Mouse (Mus musculus) adrenal gland, postnatal 14 days (tissue): ENCODE results near the gene Jmjd4. TPM values are rescaled to one million over a fixed set of nuclear protein-coding genes. Genes with fewer than 3 reads are reported as not detected.
A peak's percentile ranks its signal among the peaks of the same experiment; 100 is the strongest.

Experiments
- DNase-seq: peaks from one replicate; pipeline ENCODE4 v3.0.0; 2021; ENCODE audit warnings: mixed read lengths
- long read RNA-seq, 2 experiments: library from polyadenylated mRNA; stranded (forward); transcript quantifications; one replicate each; pipeline ENCODE4 v2.0.0; 2021
- total RNA-seq: library from RNA; stranded (reverse); gene quantifications from 2 replicates; pipeline ENCODE4 v1.2.3, GENCODE M21; 2021

Jmjd4 gene
- total RNA-seq = 7.9 and 9.5 TPM in 2 replicates
- long read RNA-seq, experiment 1, full-length matches to known transcripts = 2 of 3 reads
- long read RNA-seq, experiment 1, partial matches to known transcripts = 0 of 3 reads
- long read RNA-seq, experiment 1, other reads (novel, unspliced or antisense) = 1 of 3 reads
- long read RNA-seq, experiment 2, full-length matches to known transcripts = 1 of 2 reads
- long read RNA-seq, experiment 2, partial matches to known transcripts = 1 of 2 reads
- long read RNA-seq, experiment 2, other reads (novel, unspliced or antisense) = 0 of 2 reads

- peak; percentile 95 for DNase-seq
Observed at GRCm38 (mm10) chr11:59449741-59450229, at the start of gene Jmjd4. TSS of gene Jmjd4 (plus strand) at chr11:59450045.

- no peak for DNase-seq
Observed at GRCm38 (mm10) chr11:59400876-59401275, 49.0 kb upstream of the Jmjd4 start.

GRCm38 (mm10) chr11:59405761-59406160 is 44.1 kb upstream of the Jmjd4 start:
- peak; percentile 57 for DNase-seq

- peak; percentile 64 for DNase-seq
Observed at GRCm38 (mm10) chr11:59410851-59411250, 39.0 kb upstream of the Jmjd4 start.

DNA sequence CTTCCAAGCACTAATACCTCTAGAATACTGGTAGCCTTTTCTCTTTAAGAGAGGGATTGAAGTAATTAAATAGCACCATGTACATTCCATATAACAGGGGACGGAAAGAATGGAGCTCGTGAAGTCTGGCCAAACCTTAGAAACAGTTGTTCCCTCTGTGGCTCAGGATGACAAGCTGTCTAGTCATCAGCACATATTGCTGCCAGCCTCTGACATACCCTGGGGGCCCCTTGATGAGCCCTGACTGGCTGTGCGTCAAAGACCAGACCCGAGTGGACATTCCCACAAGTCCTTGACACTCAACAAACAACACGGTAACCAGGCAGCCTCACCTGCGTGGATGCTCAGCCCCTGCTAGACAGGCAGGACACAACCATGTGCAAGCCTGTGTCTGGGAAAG is 37.8 kb upstream of the Jmjd4 start:
- DNase-seq = no peak

- no peak for DNase-seq
Observed at GRCm38 (mm10) chr11:59412999-59413863, 36.6 kb upstream of the Jmjd4 start.

GRCm38 (mm10) chr11:59418708-59419107 is 31.1 kb upstream of the Jmjd4 start:
- DNase-seq = no peak

- DNase-seq = no peak
Observed at GRCm38 (mm10) chr11:59421436-59421835, 28.4 kb upstream of the Jmjd4 start.

GRCm38 (mm10) chr11:59421967-59422366 is 27.9 kb upstream of the Jmjd4 start:
- no peak for DNase-seq

DNA sequence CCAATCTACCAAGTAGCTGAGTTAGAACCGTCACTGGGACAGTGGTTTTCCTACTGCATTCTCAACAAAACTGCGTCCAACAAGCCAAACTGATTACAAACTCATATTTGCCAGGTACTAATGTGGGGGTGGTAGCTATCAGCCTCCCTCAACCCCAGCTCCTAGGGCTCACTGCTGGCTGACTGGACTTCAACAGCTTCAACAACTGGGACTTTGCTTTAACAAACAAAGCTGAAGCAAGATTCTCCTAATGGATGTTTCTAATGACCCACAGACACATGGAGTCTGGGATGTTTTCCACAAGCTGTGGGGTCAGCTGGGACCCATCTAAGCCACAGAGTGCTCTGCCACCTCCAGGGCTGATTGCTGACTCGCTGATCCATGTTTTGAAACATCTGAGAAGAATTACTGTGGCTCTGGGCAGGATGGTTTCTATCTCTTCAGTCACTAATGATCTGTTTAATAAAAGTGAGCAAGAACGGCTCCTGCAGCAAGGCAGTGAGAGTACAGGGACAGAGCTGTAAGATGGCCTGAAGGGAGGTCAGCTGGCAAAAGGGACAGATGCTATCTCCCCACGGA is 26.7 kb upstream of the Jmjd4 start:
- DNase-seq = no peak

DNA sequence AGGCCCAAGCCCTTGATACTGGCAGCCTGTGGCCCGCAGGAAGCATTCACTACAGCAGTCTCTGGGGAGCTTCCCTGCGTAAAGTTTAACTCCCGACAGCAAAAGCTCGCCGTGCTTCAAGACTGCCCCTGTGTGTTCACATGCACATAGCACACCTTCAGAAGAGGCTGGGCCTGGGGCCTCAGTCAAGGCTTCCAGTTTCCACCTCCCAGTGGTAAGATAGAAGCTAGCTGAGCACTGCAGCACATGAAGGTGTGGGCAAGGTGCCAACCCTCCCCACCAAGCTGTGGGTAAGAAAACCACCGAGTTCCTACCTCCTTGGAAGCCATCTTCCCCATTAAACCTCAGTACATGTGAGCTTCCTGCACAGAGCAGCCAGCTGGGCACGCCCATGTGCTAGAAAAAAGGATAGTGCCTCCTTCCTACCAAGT is 24.2 kb upstream of the Jmjd4 start:
- peak; percentile 52 for DNase-seq

- no peak for DNase-seq
Observed at GRCm38 (mm10) chr11:59428057-59428660, 21.7 kb upstream of the Jmjd4 start.

DNA sequence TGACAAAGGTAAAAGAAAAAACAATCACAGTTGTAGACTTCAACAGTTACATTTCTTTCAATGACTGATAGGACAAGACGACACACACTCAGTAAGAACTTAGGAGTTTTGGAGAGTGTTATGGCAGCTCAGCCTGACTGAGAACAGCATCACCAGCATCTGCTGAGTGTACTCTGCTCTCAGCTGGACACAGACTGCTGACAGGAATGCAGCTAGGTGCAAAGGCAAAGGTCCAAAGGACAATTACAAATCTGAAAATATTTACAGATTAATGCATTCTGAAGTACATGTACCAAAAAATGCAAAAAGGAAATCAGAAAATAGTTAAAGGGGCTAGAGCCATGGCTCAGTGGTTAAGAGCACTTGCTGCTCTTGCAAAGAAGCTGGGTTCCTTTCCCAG is 19.9 kb upstream of the Jmjd4 start:
- DNase-seq = no peak

- no peak for DNase-seq
Observed at GRCm38 (mm10) chr11:59432261-59432660, 17.6 kb upstream of the Jmjd4 start.

DNA sequence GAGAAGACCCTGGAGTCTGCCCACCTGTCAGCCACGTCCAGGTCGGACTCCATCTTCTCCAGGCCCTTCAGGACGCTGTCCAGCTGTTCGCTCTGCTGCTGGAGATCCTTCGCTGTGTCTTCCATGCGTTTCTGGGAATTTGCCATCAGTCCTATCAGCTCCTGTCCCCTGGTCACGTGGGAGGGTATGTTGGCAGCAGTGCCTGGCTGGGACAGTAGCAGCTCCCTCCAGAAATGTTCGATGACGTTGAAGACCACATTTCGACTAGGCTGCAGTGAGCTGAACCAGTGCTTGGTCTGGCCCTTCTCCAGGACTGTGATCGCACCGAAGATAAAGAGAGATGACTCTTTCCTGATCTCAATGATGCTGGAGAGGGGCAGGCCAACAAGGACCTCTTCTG is 11.9 kb upstream of the Jmjd4 start:
- no peak for DNase-seq

GRCm38 (mm10) chr11:59443102-59443501 is 6.7 kb upstream of the Jmjd4 start:
- no peak for DNase-seq

DNA sequence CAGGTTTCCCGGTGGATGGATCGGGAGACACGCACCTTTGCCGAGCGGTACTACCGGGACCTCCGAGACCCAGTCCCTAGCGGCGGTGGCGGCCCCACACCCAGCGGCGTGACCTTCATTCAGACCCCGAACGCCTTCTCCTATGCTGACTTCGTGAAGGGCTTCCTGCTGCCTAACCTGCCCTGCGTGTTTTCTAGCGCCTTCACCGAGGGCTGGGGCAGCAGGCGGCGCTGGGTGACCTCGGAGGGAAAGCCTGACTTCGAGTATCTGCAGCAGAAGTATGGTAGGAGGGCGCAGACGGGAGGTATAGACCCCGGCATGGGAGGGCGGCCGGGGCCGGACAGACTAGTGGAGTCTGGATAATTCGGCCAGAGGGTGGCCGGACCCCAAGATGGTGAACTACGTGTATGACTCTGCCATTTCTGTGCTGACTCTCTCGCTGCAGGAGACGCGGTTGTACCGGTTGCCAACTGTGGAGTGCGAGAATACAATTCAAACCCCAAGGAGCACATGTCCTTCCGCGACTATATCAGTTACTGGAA is 456 bp downstream of the Jmjd4 start:
- peak; percentile 59 for DNase-seq

DNA sequence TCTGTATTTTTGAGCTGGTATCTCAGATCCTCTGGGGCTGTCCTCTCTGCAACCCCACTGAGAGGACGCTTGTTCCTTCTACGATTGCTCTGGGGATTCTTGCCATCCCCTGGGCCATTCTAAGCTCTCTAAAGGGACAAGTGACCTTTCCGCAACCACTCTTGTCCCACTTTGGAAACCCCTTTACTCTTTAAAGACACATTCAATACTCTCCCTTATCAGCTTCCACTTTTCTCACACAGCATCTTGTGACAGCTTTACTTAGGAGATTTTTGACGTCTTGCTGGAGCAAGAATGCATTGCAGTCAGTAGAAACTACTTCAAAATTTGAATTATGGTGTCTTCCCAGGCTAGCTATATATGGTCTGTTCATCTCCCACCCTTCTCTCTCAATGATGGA is 1.2 kb downstream of the Jmjd4 start, which contains the start of gene Snap47:
Snap47 (minus strand) TSS at position 101 of the 400 bp plus-strand sequence.
- no peak for DNase-seq

GRCm38 (mm10) chr11:59456346-59456745 is 6.5 kb downstream of the Jmjd4 start:
- DNase-seq = peak; percentile 60

GRCm38 (mm10) chr11:59456891-59457290 is 7.0 kb downstream of the Jmjd4 start:
- no peak for DNase-seq

GRCm38 (mm10) chr11:59458973-59459372 is 9.1 kb downstream of the Jmjd4 start:
- DNase-seq = peak; percentile 76

DNA sequence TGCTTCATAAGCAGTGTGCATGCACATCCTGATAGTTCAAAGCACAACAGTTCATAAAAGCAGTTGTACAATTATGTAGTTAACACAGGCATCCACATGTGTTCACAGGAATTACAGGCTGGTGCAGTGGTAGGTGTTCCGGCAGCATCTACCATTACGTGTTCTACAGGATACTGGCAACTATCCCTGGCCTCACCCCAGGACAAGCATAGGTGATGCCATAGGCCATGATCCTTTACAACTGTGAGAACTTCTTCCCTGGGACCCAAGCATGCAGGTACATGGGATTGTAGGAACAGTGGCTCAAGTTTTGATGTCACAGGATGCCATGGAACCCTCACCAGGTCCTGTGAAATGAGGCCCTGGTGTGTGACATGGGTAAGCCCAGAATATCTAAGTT is 10.6 kb downstream of the Jmjd4 start:
- no peak for DNase-seq
